Mouse (Mus musculus): Measurements from ENCODE around the gene Inca1. TPM values are rescaled to one million over a fixed set of nuclear protein-coding genes. Genes with fewer than 3 reads are reported as not detected.

The Inca1 gene
- polyA plus RNA-seq (2015; fragmentation: Nextera tagmentation; extraction: Ambion mirVana), result 1.6 TPM in 2 replicates

DNA sequence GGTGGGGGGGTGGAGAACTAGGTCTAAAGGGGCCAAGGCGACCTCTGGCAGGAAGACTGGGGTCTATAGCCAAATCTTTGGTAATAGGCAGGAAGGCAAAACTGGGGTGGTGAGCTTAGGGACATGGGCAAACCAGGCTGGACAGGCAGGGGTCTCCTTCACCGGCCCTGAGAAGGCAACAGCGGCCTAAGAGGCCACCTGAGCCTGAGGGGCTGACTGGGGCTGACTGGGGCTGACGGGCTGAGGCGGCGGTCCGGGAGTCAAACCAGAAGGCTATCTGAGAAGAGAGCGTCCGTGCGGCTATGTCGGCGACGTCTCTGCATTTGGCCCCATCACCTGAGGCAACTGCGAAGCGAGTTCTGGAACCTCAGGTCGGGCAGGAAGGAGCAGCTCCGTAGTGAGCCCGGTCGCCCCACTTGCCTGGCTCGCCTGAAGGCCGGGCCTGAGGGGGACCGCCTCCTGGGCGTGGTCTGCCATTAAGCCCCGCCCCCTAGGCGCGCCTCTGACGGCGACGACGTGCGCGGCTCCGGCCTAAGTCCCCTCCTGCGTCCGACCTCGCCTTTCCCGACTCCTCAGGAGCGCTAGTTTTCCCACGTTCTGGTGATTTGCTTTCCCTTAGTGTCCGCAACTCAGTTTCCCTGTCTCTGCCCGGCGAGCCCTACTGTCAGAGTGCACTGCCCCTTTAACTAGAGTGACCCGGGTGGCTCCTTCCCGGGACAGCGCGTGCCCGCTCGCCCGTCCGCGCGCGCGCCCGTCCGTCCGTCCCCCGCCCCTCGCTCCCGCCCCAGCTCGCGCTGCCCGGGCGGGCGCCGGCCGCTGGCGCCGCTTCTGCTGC is at the start of gene Inca1, which contains the start of gene Kif1c:
TSS of gene Inca1 (minus strand) at position 434 of the 835 bp plus-strand sequence.
TSS of gene Kif1c (plus strand) at position 827 of the 835 bp plus-strand sequence.
- Histone ChIP-seq H3K4me3 (peak within 1 kb of the TSS; percentile 91), H3K27me3 (no peaks in the 10 kb centered on the region), H3K9ac (peak within 1 kb of the TSS; percentile 95), H3K4me1 (replicated peaks) (peaks cover 26% of the 10 kb centered on the region), H3K4me2 (peak within 1 kb of the TSS; percentile 89), H3K9me3 (no peaks in the 10 kb centered on the region), H3K27ac (peak within 1 kb of the TSS; percentile 93), H3K36me3 (peaks cover 19% of the 10 kb centered on the region)
- peak; percentile 95 for ATAC-seq (ENCODE audit: low FRiP score)
- WGBS, result 2% methylated on average over 69 of the region's 69 CpGs

DNA sequence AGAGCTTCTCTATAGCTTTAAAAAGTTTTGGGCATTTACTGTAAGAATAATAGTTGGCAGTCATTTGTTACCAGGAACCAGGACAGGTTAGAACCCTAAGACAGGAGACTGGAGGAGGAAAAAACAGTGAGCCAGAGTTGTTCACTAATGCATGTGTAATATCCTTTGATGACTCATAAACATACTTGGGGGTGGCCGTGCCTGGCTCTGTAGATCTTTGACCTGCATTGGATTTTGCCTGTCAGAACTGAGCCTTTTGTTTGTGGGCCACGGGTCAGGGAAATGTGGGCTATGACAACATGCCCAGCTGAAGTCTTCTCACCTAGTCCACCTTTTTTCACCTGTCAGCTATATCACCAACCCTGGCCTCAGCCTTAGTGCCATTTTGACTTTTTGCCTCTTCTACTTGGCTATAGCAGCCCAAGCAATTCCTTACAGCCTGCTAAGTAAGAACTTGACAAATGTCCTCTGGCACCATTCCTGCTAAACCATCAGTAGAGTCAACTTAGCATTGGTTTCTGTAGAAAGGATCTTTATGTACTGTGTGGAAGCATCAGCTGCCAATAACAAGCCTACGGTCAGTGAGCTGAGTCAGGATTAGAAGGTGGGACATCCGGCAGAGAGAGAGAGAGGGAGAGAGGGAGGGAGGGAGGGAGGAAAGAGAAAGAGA is 48.1 kb upstream of the Inca1 start:
- Histone ChIP-seq H3K9ac (no peak overlapping the region), H3K36me3 (no peaks in the 10 kb centered on the region), H3K4me3 (no peak overlapping the region), H3K27ac (no peak overlapping the region), H3K4me1 (replicated peaks) (peaks cover 2% of the 10 kb centered on the region; the same call in 1 of the 2 replicates), H3K4me2 (no peak overlapping the region), H3K27me3 (no peaks in the 10 kb centered on the region), H3K9me3 (no peaks in the 10 kb centered on the region)
- ATAC-seq (ENCODE audit: low FRiP score), result no peak
- 92% methylated on average over 4 of the region's 4 CpGs for WGBS

DNA sequence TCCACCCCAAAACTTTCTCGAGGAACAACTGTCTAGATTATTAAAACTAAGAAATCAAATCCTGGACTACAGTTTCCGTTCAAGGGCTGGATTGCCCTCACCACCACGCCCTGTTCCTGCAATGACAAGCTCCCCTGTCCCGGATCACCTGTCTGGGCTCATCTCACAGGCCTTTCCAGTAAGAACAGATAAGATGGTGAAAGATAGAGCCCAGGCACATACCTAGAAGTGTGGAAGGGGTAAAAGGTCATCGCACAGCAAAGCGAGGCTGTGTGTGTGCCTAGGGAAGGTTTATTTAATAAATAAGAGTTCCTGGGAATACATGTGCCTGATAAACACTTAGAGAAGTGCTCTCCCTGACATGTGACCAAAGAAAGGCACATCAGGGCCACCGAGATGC is 45.7 kb upstream of the Inca1 start:
- WGBS, result 90% methylated on average over 7 of the region's 7 CpGs
- H3K36me3 ChIP-seq, result no peaks in the 10 kb centered on the region
- H3K4me3 ChIP-seq, result no peak overlapping the region
- H3K27ac ChIP-seq, result no peak overlapping the region
- peaks cover 3% of the 10 kb centered on the region; the same call in 1 of the 2 replicates for H3K4me1 ChIP-seq (replicated peaks)
- no peak overlapping the region for H3K9ac ChIP-seq
- H3K9me3 ChIP-seq, result no peaks in the 10 kb centered on the region
- ATAC-seq (ENCODE audit: low FRiP score), result no peak
- H3K4me2 ChIP-seq, result no peak overlapping the region
- H3K27me3 ChIP-seq, result no peaks in the 10 kb centered on the region

DNA sequence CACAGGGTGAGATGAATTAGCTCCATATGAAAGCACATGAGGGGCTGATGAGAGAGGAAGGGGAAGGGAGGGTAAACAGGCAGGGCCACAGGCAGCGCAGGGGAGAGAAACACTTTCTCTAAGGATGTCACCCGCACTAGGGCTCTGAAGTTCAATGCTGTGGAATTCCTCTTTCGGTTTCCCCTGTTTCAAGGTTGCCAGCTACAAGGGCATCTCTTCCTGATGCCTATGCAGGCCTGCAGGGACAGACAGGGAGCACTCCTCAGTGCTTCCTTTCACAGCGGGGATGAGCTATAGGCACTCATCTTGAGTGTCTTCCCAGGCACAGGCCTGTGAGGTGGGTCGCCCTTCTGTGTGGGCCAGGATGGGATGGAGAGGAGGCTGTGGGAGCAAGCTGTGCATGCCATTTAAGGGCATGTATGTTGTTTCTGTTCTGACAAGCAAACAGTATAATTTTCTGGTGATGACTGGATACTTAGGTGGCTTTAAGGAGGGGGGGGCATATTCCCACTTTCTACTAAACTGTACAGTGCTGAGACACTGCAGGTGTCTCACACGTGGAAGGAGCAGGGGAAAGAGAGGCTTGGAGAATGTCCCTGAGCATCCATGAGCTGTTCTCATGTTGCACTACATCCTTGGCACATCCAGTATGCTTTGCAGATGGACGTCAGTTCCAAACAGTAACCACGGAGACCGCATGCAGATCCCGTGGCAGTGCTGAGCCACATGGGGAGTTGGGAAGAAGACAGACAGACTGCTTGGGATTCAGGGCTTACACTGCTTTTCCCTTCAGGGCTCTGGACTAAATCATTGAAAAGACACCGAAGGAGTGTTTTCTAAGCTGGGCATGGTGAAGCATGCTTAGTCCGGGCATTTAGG is 42.9 kb upstream of the Inca1 start:
- Histone ChIP-seq H3K27me3 (no peaks in the 10 kb centered on the region), H3K4me1 (replicated peaks) (peaks cover 3% of the 10 kb centered on the region; the same call in 1 of the 2 replicates), H3K9me3 (no peaks in the 10 kb centered on the region), H3K9ac (no peak overlapping the region), H3K27ac (no peak overlapping the region), H3K36me3 (no peaks in the 10 kb centered on the region), H3K4me3 (no peak overlapping the region), H3K4me2 (no peak overlapping the region)
- no peak for ATAC-seq (ENCODE audit: low FRiP score)
- WGBS, result 76% methylated on average over 12 of the region's 12 CpGs

DNA sequence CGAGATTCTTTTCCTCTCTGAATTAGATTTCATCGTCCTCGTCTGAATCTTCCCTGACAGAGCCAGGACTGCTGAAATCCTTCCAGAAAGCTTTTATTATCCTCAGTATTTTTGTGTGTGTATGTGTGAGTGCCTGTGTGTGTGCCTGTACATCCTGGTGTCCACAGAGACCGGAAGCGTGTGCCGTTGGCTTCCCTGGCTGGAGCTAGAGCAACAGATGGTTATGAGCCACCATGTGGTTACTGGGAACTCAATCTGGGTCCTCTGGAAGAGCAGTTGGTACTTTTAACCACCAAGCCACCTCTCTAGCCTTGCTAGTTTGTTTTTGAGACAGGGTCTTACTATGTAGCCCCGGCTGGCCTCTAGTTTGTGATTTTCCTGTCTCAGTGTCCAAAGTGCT is 42.2 kb upstream of the Inca1 start:
- Histone ChIP-seq H3K27me3 (no peaks in the 10 kb centered on the region), H3K4me1 (replicated peaks) (peaks cover 3% of the 10 kb centered on the region; the same call in 1 of the 2 replicates), H3K36me3 (no peaks in the 10 kb centered on the region), H3K4me3 (no peak overlapping the region), H3K4me2 (no peak overlapping the region), H3K9ac (no peak overlapping the region), H3K9me3 (no peaks in the 10 kb centered on the region), H3K27ac (no peak overlapping the region)
- no peak for ATAC-seq (ENCODE audit: low FRiP score)
- WGBS, result 86% methylated on average over 7 of the region's 7 CpGs

DNA sequence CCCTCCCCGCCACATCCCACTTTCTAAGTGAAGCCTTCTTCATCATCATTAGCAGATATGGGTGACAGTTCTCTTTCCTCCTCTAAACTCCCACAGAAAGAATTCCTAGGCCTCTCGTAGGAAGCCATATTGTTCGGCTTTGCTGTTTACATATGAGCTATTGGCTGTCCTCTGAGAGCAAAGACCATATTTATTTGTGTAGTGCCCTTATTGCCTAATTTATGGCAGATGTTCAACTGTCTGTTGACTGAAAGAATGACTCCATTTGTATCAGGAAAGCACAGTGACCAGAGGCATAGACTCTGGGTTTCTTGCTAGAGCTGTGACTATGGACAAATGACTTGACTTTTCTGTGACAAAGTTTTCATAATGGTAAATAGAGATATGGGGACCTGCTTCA is 41.6 kb upstream of the Inca1 start:
- ATAC-seq (ENCODE audit: low FRiP score), result no peak
- no peaks in the 10 kb centered on the region for H3K36me3 ChIP-seq
- H3K27me3 ChIP-seq, result no peaks in the 10 kb centered on the region
- H3K4me3 ChIP-seq, result no peak overlapping the region
- no peak overlapping the region for H3K4me2 ChIP-seq
- H3K27ac ChIP-seq, result no peak overlapping the region
- H3K9ac ChIP-seq, result no peak overlapping the region
- H3K4me1 ChIP-seq (replicated peaks), result peaks cover 3% of the 10 kb centered on the region; the same call in 1 of the 2 replicates
- whole genome bisulfite sequencing, result 92% methylated on average over 3 of the region's 3 CpGs
- H3K9me3 ChIP-seq, result no peaks in the 10 kb centered on the region

DNA sequence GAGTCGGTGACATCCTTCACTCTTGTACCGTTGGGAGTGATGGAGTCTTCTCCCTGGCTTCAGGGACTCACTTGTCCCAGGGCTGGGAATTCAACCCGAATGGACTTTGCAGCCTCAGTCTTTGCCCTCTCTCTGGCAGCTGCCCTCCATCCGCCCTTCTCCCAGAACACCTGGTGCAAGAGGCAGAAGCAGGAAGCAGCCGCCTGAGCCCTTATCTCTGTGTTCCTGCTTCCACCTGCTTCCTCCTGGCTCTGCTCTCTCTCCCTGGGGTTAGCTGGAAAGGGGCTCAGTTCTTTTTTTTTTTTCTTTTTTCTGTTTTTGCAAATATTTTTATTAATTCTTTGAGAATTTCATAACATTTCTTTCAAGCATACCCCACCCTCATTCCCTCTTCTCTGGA is 37.8 kb upstream of the Inca1 start:
- H3K4me3 ChIP-seq, result no peak overlapping the region
- ATAC-seq (ENCODE audit: low FRiP score), result no peak
- H3K27me3 ChIP-seq, result no peaks in the 10 kb centered on the region
- H3K27ac ChIP-seq, result no peak overlapping the region
- no peaks in the 10 kb centered on the region for H3K36me3 ChIP-seq
- no peaks in the 10 kb centered on the region for H3K4me1 ChIP-seq (replicated peaks)
- no peak overlapping the region for H3K4me2 ChIP-seq
- WGBS, result 85% methylated on average over 5 of the region's 5 CpGs
- H3K9me3 ChIP-seq, result no peaks in the 10 kb centered on the region
- no peak overlapping the region for H3K9ac ChIP-seq

DNA sequence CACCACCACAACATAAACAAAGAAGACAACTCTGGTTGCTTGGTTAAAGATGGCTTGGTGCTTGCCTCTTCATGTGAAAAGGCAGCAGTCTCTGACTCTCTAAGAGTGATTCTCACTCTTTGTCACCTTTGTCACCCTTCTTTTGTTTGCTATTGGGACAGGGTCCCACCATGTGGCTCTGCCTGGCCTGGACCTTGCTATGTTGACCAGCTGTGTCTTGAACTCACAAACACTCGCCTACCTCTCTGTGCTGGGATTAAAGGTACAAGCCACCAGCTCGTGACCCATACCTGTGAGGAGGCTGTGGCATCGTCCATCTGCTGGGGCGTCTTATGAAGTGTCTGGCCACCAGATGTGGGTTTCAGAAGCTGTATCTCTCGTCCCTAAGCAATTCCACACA is 33.3 kb upstream of the Inca1 start:
- Histone ChIP-seq H3K27ac (no peak overlapping the region), H3K9me3 (no peaks in the 10 kb centered on the region), H3K36me3 (peaks cover 12% of the 10 kb centered on the region), H3K9ac (no peak overlapping the region), H3K4me2 (no peak overlapping the region), H3K27me3 (no peaks in the 10 kb centered on the region), H3K4me3 (no peak overlapping the region), H3K4me1 (replicated peaks) (no peaks in the 10 kb centered on the region)
- no peak for ATAC-seq (ENCODE audit: low FRiP score)
- WGBS, result 83% methylated on average over 5 of the region's 5 CpGs

DNA sequence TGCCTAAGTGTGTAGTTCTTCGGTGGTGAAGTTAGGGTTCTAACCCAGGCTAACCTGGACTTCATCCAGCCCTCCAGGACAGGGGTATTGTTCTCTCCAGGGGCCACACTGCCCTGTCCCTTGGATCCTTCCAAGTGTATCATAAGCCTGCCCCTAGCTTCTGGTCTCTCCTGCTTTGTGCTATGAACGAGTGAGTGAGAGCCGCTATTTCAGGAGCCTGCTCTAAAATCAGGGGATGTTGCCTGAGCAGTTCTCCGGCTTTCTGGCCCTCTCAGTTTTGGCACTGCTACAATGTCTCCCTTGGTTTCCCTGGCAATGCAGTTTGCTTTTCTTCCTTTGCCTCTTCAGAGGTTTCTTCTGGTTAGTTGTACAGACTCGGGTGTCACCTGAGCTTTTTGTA is 31.2 kb upstream of the Inca1 start:
- Histone ChIP-seq H3K9me3 (no peaks in the 10 kb centered on the region), H3K4me3 (no peak overlapping the region), H3K27me3 (no peaks in the 10 kb centered on the region), H3K36me3 (peaks cover 33% of the 10 kb centered on the region), H3K4me2 (no peak overlapping the region), H3K4me1 (replicated peaks) (no peaks in the 10 kb centered on the region), H3K9ac (no peak overlapping the region), H3K27ac (peak overlapping the region; percentile 24; the same call in 1 of the 2 replicates)
- no peak for ATAC-seq (ENCODE audit: low FRiP score)
- WGBS, result 63% methylated on average over 5 of the region's 5 CpGs

DNA sequence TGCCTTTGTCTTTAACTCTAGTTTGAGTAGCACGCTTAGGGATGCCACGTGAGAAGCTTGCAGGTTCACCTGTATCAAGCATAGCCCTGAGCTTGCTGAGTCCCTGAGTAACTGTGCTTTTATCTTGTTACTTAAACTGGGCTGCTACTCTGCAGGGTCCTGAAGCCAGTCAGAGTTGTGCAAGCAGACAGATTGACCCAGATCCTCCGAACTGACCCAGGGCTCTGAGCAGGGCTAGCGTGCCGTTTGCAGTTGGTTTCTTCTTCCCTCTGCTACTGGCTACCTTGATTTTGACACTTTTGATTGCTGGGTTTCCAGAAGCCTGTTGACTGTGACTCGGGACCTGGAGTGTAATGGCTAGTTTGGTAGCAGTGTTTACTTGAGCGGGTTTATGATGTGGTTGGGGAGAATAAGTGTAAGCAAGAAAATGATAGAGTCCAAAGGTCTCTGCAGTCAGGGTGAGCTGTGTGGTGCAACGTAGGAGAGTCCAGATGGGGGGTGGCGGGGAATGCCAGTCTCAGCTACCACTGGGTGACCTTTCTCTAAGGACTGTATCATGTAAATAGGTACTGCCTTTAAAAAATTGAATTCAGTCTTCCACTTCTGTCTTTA is 30.6 kb upstream of the Inca1 start:
- Histone ChIP-seq H3K9me3 (no peaks in the 10 kb centered on the region), H3K4me1 (replicated peaks) (no peaks in the 10 kb centered on the region), H3K27me3 (no peaks in the 10 kb centered on the region), H3K4me2 (no peak overlapping the region), H3K4me3 (no peak overlapping the region), H3K27ac (peak overlapping the region; percentile 24; the same call in 1 of the 2 replicates), H3K9ac (no peak overlapping the region), H3K36me3 (peaks cover 39% of the 10 kb centered on the region)
- no peak for ATAC-seq (ENCODE audit: low FRiP score)
- WGBS, result 84% methylated on average over 9 of the region's 9 CpGs

DNA sequence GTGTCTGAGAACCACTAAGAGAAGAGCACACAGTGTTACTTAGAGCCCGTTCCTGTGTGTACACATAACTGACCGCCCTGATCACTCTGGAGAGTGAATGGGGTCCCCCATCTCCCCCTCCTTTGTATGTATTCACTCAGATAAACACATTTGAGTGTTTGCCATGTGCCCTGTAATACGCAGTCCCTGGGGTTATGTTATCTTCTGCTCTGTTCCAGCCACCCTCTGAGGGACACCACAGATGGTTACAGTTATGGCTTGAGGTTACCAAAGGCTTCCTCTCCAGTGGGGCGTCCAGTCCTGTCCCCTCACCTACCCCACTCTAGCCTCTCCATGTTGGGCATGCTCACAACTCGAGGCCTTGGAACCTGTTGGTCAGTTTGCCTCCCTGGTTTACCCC is 27.4 kb upstream of the Inca1 start:
- no peak for ATAC-seq (ENCODE audit: low FRiP score)
- no peak overlapping the region for H3K4me2 ChIP-seq
- no peaks in the 10 kb centered on the region for H3K4me1 ChIP-seq (replicated peaks)
- H3K27ac ChIP-seq, result no peak overlapping the region
- H3K4me3 ChIP-seq, result no peak overlapping the region
- WGBS, result 93% methylated on average over 5 of the region's 5 CpGs
- H3K9ac ChIP-seq, result no peak overlapping the region
- no peaks in the 10 kb centered on the region for H3K27me3 ChIP-seq
- peaks cover 65% of the 10 kb centered on the region for H3K36me3 ChIP-seq
- H3K9me3 ChIP-seq, result no peaks in the 10 kb centered on the region
